8 mouse cellular contexts compared by ENCODE assay signal in genomic region chr11:120237166-120238131, GRCm38 (mm10). TPM values are rescaled to one million over a fixed set of nuclear protein-coding genes. Genes with fewer than 3 reads are reported as not detected.
DNase-seq lines count a peak whose midpoint lies in the region; ATAC-seq and TF ChIP-seq lines count a peak whose summit lies in the region.

No protein-coding gene starts in this region.

- intact Hi-C loops in gastrocnemius, postnatal 14 days (cut with DNase I; ENCODE audit: low total_unique reads): loop anchor here (5.0 kb wide), 1 partner anchor 70 kb away; no protein-coding TSS in a partner anchor

- peak overlapping the region; percentile 97 for H3K4me2 ChIP-seq in intestine, postnatal 0 days (replicated peaks; ENCODE audit: low read depth)
- H3K4me2 ChIP-seq in neural tube, embryonic 14.5 days (ENCODE audit: low read depth, low read length): peak overlapping the region; percentile 84

- peak overlapping the region; percentile 92 for H3K9ac ChIP-seq in intestine, postnatal 0 days (ENCODE audit: low read depth, low read length)
- peak overlapping the region; percentile 98 for H3K9ac ChIP-seq in neural tube, embryonic 14.5 days (replicated peaks; ENCODE audit: low read depth, low read length)

- WGBS in cerebellum, adult 2 months: under 1% methylated on average over 88 of the region's 89 CpGs
- 1% methylated on average over 89 of the region's 89 CpGs for WGBS in intestine, postnatal 0 days
- WGBS in lung, adult 2 months: under 1% methylated on average over 89 of the region's 89 CpGs
- under 1% methylated on average over 82 of the region's 89 CpGs for WGBS in neural tube, embryonic 14.5 days

- no peaks in the 10 kb centered on the region for H3K9me3 ChIP-seq in intestine, postnatal 0 days (ENCODE audit: control insufficient read depth)
- no peaks in the 10 kb centered on the region for H3K9me3 ChIP-seq in neural tube, embryonic 14.5 days (ENCODE audit: control insufficient read depth, low read length)

- H3K27me3 ChIP-seq in cerebellum, adult 2 months (ENCODE audit: control insufficient read depth, insufficient read depth, low read length): no peaks in the 10 kb centered on the region
- H3K27me3 ChIP-seq in intestine, postnatal 0 days (replicated peaks; ENCODE audit: control insufficient read depth, insufficient read depth, low read length): no peaks in the 10 kb centered on the region
- no peaks in the 10 kb centered on the region for H3K27me3 ChIP-seq in neural tube, embryonic 14.5 days (ENCODE audit: control insufficient read depth, insufficient read depth, low read length)

- H3K27ac ChIP-seq in cerebellum, adult 2 months (ENCODE audit: insufficient read depth, low read length): peak overlapping the region; percentile 72
- peak overlapping the region; percentile 78 for H3K27ac ChIP-seq in intestine, postnatal 0 days (ENCODE audit: low read depth, low read length)
- H3K27ac ChIP-seq in neural tube, embryonic 14.5 days (ENCODE audit: low read depth, low read length): peak overlapping the region; percentile 99

- H3K4me3 ChIP-seq in cerebellum, adult 2 months (replicated peaks; ENCODE audit: insufficient read depth, low read depth, low read length): peak overlapping the region; percentile 62
- peak overlapping the region; percentile 82 for H3K4me3 ChIP-seq in intestine, postnatal 0 days (ENCODE audit: low read depth, low read length)
- H3K4me3 ChIP-seq in lung, adult 2 months (replicated peaks; ENCODE audit: extremely low read depth, low read depth, low read length): peak overlapping the region; percentile 85
- H3K4me3 ChIP-seq in neural tube, embryonic 14.5 days (ENCODE audit: low read depth, low read length): peak overlapping the region; percentile 96

- ATAC-seq in intestine, postnatal 0 days: no peak
- no peak for ATAC-seq in neural tube, embryonic 14.5 days (ENCODE audit: low read depth)
- no peak for ATAC-seq in inflammation-experienced regulatory T-cells, adult 6 months

- TF ChIP-seq POLR2A in cerebellum, adult 2 months (IDR thresholded peaks at IDR 0.05; ENCODE audit: borderline replicate concordance, insufficient read depth, low read length): no peak
- TF ChIP-seq POLR2A in lung, adult 2 months (IDR thresholded peaks at IDR 0.05; ENCODE audit: borderline replicate concordance, extremely low read depth, low read depth, low read length): 0 out of 2 replicates have a peak, but pooled peaks have one; percentile 17

- H3K4me1 ChIP-seq in cerebellum, adult 2 months (ENCODE audit: control insufficient read depth, insufficient read depth, low read length): peaks cover 13% of the 10 kb centered on the region
- H3K4me1 ChIP-seq in intestine, postnatal 0 days (replicated peaks; ENCODE audit: control insufficient read depth, insufficient read depth, low read length): peaks cover 16% of the 10 kb centered on the region
- peaks cover 10% of the 10 kb centered on the region for H3K4me1 ChIP-seq in lung, adult 2 months (ENCODE audit: control insufficient read depth, insufficient read depth, low read length)
- peaks cover 46% of the 10 kb centered on the region for H3K4me1 ChIP-seq in neural tube, embryonic 14.5 days (ENCODE audit: control insufficient read depth, insufficient read depth, low read length)

- DNase-seq in ovary, postnatal 14 days (ENCODE audit: low spot score): peak; percentile 61
- DNase-seq in ovary, postnatal 10 days (ENCODE audit: low spot score): no peak
- DNase-seq in cerebellum, adult 2 months: peak; percentile 63 to 79
- peak; percentile 73 for DNase-seq in gastrocnemius, postnatal 14 days
- peak; percentile 78 for DNase-seq in lung, adult 2 months

- H3K36me3 ChIP-seq in intestine, postnatal 0 days (ENCODE audit: control insufficient read depth, insufficient read depth): no peaks in the 10 kb centered on the region
- H3K36me3 ChIP-seq in neural tube, embryonic 14.5 days (ENCODE audit: control insufficient read depth, insufficient read depth, low read length): no peaks in the 10 kb centered on the region

- TF ChIP-seq CTCF in cerebellum, adult 2 months (IDR thresholded peaks at IDR 0.05; ENCODE audit: borderline replicate concordance, insufficient read depth, low read depth, low read length): no peak
- TF ChIP-seq CTCF in intestine, postnatal 0 days (IDR thresholded peaks at IDR 0.05; ENCODE audit: low read depth): no peak
- TF ChIP-seq CTCF in lung, adult 2 months (IDR thresholded peaks at IDR 0.05; ENCODE audit: insufficient read depth, low read length): no peak

RNA-seq across cellular contexts. Expression of gene Bahcc1, which starts 4.7 kb away (rescaled TPM):
- 17.0 and 17.6 TPM in 2 replicates for polyA plus RNA-seq in cerebellum, adult 2 months (2012; rRNA removed)
- 1 to 10 TPM; 3.4 to 8.1 TPM for total RNA-seq in gastrocnemius, postnatal 14 days (2021)
- 3.1 and 4.2 TPM in 2 replicates for polyA plus RNA-seq in intestine, postnatal 0 days (2015; fragmentation: Nextera tagmentation; extraction: Ambion mirVana)
- 10.8 and 12.4 TPM in 2 replicates for polyA plus RNA-seq in lung, adult 2 months (2012; rRNA removed)
- polyA plus RNA-seq in neural tube, embryonic 14.5 days (2014; fragmentation: Nextera tagmentation; extraction: Ambion mirVana): 17.0 and 20.8 TPM in 2 replicates
- not detected for polyA plus RNA-seq in inflammation-experienced regulatory T-cells, adult 6 months (2017; shearing (Covaris generic))
